Mouse (Mus musculus): ENCODE measurements around the gene Pck2.

Pck2 gene

DNA sequence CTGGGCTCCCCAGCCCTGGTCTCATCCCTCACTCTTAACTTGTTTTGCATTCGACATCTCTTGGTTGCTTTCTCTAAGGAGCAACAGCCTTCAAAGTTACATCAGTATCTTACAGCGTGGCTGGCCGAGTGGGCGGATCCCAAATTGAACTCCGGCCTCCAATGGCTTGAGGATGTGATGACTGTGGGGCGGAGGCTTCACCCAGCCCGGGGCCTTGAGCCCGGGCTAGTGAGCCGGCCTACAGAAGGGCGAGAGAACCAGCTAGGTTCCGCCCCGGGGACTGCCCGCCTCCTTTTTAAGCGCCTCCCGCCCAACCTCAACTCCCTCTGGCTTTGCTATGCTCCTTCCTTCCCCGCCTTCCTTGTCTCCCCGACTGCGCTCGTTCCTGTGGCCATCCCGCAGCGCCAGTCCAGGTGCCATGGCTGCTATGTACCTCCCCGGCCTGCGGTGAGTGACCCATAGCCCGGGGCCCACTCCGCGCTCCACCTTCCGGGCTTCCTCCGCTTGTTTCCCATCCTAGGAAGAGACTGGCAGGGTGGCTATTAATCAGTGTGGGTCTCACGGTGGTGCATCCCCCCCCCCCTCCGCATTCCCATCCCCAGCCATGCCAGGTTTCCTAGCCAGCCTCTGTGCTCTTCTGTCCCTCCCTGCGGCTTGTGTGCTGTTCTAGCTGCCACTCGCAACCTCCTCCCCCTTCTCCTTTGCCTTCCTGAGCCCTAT lies at the start of gene Pck2:
Gene Pck2 (plus strand): TSS at position 200 of the 720 bp plus-strand sequence.
- in situ Hi-C loops (cut with MboI), result no loop called here

DNA sequence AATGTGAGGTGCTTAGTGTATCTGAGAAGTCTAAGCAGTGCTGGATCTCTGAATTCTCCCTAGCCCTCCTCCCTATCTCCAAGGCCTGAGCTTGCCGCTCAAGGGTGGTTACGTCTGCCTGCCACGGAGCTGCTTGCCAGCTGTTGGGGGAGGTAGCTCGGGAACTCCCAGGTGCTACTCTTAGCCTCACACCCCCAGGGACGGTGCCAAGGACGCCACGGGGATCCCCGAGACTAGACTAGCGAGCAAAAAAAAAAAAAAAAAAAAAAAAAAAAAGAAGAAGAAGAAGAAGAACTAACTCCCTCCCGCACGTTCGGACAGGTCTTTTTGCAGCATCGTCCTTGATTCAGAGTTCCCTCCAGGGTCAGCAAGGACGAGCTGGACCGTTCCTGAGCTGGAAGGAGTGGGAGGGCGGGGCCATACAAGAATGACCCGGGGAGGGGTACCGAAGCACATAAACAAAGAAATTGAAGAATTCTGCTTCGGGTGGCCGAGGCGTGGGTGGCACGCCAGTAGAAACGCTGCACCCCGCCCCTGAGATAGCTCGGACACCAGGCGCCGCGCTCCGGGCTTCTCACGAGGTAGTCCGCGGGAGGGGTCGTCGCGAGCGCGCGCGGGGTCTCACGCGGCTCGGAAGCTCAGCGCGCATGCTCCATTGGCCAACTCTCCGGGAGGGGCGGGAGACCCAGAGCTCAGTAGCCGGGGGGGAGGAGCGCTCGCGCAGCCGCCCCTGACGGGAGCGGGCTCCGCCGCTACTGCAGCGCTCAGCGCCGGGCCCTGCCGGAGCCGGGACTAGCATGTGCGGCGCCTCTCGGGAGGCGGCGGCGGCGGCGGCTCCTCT lies 49.5 kb upstream of the Pck2 start, which contains the start of gene Carmil3:
Gene Carmil3 (plus strand): TSS at position 291 of the 841 bp plus-strand sequence.
- in situ Hi-C loops (cut with MboI), result no loop called here

DNA sequence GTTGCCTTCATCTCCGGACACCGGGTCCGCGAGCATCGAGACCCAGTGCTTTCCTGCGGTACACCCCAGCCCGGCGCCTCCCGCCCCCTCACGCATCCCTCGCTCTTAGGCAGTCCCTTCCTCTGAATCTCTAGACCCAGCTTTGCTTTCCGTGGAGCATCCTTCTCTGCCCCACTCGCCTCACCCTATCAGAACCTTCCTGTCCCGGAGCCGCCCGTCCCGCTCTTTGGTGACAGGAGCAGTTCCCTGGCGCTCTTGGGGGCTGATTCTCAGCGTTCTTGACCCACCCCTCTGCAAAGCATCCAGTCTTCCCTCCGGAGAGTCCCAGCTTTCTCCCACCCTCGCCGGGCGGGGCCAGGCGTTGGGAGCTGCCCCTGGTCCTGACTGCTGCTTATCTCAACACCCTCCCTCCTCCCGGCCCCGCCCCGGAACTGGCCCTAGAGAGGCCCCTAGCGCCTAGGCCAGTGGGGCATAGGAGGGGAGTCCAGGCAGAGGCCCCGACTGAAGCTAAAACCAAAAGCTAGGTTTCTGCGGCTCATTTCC lies 48.7 kb upstream of the Pck2 start:
- in situ Hi-C loops (cut with MboI), result no loop called here

DNA sequence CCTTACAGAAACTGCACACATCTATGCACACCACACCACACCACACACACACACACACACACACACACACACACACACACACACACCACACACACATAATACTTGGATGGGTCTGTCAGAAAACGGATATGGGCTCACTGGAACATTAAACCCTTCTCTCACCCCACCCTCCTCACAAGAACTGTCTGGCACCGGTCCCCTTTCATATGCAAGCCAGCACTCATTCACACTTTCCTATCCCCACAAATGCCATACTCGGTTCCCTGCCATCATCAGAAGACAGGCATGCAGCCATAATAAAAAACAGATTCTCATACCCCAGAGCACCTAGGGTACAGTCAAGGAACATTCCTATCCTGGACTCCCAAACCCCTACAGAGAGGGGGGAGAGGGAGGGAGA lies 48.0 kb upstream of the Pck2 start:
- in situ Hi-C loops (cut with MboI), result no loop called here

DNA sequence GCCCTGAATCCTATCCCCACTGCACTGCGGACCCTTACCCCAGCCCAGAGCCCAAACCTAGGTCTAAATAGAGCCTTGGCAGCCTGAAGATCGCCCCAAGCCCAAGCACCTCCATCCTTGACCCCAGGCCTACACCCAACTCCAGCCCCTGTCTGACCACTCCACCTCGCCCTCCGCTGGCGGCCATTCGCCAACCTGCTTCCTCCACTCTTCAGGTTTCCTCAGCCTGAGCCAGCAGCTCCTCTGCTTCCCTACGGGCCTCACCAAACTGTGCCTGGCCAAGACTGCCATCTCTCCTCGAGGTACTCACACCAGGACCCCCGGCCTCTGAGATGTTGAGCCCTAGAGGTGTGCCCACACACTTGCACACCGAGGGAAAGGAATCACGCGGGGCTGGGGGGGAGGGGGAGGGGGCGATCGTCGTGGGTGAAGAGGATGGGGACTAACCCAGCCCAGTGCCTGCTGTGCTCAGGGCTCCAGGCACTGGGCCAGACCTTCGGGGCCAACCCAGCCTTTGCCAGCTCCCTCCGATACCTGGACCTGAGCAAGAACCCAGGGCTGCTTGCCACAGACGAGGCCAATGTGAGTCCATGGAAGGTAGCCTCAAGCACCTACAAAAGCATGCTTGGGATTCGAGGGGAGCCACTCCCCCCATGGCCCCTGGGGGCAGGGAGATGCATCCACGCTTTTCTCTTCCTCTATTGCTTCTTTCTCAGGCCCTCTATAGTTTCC lies 44.4 kb upstream of the Pck2 start:
- in situ Hi-C loops (cut with MboI), result no loop called here

DNA sequence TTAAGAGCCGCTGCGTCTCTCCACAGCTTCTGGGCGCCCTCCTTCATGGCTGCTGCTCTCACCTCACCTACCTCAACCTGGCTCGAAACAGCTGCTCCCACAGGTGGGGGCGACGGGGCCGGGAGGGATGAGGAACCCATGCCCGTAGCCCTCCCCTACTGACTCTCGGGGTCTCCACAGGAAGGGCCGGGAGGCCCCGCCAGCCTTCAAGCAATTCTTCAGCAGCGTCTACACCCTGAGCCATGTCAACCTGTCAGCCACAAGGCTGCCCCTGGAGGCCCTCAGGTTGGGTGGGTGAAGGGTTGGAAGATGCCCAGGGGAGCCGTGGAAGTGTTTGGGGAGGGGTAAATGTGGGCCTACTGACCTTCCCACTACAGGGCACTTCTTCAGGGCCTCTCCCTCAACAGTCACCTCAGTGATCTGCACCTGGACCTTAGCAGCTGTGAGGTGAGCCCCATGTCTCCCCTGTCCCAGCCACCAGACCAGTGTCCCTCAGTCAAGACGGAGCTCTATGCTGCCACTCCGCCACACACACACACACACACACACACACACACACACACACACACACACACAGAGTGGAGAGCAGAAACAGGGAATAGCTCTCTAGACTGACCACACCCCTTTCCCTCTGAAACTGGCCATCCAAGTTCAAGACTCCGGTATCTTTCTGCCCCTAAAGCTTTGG lies 43.2 kb upstream of the Pck2 start:
- in situ Hi-C loops (cut with MboI), result no loop called here

DNA sequence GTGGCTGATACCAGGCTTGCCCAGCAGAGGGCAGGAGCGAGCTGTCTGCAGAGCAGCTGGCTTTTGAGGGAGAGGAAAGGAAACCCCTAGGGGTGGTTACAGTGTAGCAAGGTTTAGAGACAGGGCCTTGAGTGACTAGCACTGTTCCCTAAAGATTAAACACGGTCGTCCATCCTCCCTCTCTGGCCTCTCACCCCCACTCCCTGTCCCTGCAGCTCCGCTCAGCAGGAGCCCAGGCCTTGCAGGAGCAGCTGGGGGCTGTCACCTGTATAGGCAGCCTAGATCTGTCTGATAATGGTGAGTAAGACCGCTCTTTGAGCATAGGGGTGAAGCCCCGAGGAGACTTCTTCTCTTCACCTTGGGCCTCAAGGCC lies 42.6 kb upstream of the Pck2 start:
- in situ Hi-C loops (cut with MboI), result no loop called here

DNA sequence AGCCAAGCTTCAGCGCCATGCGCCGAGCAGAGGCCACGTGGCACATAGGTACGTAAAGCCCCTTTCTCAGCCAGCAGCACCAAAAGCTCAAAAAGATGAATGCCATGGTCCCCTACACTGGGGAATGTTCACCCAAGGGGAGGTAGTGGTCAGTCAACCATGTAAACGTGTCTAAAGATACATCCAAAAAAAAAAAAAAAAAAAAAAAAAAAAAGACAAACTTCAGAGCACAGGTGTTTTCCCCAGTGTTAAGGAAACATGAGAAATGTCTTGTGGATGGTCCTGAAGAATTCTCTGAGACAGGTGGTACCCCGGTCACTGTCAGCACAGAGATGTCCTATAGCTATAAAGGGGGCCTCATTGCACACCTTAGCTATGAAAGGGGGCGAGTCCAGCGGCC lies 34.5 kb upstream of the Pck2 start:
- in situ Hi-C loops (cut with MboI), result no loop called here

DNA sequence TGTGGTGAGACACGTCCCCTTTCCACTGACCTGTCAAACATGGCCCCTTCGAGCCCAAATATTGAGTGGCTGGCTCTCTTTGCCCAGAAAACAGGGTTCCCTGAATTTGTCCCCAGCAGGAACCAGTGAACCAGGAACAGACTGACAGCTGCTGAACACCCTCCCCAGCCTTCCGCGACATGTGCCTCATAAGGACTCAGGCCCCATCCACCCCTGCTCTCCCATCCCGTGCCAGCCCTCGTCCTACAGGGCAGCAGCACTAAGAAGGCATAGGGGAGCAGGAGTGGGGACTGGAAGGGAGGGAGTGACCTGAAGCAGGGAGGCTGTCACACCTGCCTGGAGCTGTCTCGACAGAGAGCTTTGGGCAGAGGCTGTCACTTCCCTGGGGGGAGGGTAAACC lies 32.3 kb upstream of the Pck2 start:
- in situ Hi-C loops (cut with MboI), result no loop called here

DNA sequence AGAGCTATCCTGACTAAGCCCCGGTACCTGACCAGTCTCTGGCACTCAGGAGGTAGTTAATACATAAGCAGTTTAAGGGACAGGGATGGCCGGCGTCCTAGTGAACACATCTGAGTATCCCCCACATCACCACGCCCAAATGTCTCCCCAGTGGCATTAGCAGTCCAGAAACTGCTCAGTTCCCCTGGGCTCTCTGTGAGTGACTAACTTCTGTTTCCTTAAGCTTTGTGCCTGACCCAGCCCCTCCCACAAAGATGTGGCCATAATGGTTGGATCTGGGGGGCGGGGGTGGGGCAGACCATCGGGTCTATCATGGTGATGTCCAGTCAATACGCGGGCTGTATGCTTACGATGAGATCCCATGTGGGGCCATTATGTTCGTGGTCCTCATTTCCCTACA lies 30.5 kb upstream of the Pck2 start:
- in situ Hi-C loops (cut with MboI), result no loop called here

DNA sequence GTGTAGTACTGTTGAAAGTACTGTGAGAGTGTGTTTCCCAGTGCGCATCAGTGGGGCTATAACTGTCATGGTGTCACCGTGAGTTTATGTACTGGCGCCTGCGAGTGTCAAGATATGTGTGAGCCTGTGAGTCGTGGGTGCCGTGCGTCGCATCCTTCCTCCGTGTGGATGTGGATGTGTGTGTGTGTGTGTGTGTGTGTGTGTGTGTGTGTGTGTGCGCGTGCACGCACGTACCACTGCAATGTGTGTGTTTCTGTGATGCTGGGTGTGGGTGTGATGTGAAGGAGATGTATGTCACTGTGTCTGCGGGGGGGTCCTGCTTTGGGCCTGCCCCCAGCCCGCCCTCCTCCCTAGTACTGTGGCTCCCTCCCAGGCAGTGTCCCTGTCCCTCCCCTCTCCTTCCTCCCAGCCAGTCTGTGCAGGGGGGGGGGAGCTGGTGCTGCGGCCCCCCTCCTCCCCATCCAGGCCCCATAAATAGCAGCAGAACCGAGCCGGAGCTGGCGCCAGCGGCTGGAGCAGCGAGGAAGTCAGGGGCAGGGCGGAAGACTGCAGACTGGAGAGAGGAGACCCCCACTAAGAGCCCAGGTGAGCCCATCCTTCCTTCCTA lies 29.8 kb upstream of the Pck2 start, which contains the start of gene Cpne6:
Gene Cpne6 (plus strand): TSS at position 321 of the 607 bp plus-strand sequence.
- in situ Hi-C loops (cut with MboI), result no loop called here

DNA sequence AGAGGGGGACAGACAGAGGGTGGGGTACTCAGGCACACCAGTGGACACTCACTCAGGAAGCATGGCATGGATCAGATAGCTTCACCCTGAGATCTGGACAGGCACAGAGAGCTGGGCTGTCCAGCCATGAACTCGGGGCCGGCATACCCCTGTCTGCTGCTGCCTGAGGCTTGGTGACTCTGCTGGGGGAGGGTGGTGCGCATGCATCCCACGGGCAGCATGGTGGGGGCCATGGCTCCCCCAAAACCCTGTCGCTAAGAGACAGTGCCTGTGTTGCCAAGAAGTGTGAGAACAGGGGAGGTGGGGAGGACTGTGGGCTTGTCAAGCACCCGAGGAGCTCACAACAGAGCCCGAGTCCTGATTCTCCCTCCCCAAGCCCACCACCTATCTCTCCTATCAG lies 29.0 kb upstream of the Pck2 start:
- in situ Hi-C loops (cut with MboI), result no loop called here

DNA sequence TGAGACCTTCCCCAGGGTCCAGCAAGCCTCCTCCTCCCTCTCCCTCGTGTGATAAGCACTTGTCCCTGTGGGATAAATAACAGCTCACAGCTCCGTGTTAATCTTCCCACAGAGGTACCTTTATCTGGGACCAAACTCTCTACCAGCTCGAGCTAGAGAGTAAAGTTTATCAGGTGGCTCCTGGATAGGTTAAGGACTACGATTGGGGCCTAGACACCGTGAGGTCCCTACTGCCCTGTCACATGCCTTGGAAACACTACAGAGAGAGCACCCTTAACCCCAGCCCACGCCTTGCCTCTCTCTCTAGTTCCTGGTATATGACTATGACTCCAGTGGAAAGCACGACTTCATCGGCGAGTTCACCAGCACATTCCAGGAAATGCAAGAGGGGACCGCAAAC lies 26.1 kb upstream of the Pck2 start:
- in situ Hi-C loops (cut with MboI), result no loop called here

DNA sequence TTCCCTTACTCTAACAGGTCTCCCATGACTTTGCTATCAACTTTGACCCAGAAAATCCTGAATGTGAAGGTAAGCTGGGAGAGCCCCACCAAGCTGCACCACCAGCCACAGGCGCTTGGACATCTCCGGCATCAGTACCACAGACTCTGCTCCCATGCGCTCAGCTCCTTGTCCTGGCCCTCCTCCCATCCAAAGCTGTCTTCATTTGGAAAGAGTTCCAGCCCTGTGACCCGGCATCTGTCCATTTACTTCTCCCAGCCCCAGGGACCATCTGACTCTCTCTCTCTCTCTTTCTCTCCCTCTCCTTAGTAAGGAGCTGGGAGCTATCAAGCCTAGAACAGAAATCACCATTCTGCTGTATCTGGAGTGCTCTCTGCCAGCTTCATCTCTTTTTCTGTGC lies 24.2 kb upstream of the Pck2 start:
- in situ Hi-C loops (cut with MboI), result no loop called here

DNA sequence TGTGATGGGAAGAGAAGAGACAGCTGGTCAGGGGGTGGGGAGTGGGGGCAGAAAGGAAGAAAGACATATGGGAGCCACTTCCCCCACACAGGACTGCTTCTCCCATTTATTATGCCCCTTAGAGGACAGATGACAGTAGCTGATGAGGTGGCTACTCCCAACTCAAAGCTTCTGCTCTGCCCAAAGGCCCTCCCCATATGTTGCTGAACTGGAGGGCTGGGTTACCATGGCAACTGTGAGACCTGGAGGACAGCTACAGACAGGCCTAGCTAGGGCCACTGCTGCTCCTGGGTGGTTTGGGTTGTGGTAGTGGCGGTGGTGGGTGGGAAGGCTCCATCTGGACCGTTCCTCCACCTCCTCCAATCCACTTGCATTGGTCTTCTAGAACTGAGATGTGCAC lies 21.2 kb upstream of the Pck2 start:
- in situ Hi-C loops (cut with MboI), result no loop called here

DNA sequence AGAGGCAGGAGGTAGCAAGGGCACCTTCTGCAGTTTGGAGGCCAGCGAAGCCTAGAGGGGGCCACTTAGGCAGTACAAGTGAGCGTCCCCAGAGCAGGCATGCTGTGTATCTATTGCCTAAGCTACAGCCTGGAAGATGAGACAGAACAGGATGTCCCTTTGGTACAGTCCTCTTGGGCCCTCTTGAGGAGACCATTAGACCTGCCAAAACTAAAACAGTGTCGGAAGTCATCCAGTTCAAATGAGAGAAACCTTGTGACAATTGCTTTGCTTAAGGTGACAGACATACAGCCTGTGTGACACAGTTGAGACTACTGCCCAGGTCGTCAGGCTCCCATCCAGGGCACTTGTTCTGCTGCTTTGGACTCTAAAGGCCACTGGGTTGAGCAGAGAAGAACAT lies 20.5 kb upstream of the Pck2 start:
- in situ Hi-C loops (cut with MboI), result no loop called here

DNA sequence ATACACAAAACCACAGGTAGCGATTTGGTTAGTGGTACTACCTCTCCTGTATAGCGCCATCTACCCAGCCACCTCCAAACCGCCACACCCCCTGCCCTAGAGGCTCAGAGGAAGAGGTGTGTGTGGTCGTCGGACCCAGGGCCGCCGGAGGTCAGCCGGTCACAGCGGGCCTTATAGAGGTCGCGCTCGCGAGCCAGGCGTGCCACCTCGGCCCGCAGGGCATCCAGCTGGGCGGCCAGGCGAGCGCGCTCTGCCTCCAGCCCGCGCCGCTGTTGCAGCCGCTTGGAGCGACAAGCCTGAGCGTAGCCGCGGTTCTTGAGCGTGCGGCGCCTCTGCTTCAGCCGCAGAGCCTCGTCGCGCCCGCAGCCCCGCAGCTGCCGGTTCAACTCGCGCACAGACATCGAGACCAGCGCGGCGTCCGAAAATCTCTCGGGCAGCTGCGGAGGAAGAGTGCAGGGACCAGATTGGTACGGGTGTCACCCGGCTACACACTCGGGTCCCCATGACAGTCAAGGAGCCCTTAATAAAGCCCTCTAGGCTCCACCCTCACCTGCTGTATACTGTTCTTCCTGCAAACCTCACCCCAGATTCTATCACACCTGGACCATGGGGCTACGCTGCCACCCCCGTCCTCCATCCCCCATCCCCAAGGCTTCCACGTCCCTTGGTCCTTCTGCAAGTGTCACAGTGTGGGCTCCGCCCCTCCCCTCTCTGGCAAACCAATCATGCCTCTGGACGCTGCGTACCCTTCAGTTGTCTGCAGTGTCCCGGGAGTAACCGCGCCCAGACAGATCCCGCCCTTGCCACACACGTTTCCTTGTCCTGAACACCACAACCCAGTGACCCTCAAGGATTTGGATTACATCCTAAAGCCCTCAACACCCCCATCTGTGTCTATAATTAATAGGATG lies 19.4 kb upstream of the Pck2 start:
- in situ Hi-C loops (cut with MboI), result no loop called here

DNA sequence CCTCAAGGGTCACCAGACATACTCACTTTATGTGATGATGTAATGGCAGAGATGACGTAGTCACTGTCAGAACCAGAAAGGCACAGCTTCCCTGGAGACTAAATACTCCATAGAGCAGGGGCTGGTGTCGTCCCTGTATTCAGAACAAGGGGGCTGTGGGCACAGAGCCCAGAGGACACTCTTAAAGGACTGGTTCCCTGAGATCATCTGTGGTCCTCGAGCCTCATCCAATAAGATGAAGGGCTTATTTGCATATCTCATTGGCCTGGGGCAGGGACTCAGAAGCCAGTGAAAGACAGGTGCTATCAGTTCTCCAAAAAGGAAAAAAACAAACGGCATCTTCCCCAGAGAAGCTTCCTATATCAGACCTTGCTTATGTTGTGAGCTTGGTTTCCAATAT lies 16.0 kb upstream of the Pck2 start:
- in situ Hi-C loops (cut with MboI), result no loop called here

DNA sequence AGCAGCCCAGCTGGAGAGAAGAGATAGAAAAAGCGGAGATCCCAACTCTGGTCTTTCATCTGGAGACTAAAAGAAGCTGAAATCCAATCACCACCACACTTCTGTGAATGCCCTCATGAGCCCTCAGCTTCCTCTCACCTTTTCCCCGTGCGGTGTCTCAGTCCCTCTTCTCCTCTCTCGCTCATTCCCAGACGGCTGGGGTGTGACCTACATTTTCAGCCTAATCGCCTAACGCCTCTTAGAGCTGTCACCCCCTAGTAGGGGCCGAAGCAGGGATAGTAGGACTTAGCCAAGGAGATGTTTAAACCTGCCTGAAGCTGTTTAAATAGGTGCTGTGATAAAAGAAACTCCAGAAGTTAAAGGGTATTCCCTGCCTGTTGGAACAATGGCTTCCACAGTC lies 15.3 kb upstream of the Pck2 start, which contains the start of gene Nrl:
Gene Nrl (minus strand): TSS at position 197 of the 400 bp plus-strand sequence.
- in situ Hi-C loops (cut with MboI), result no loop called here

DNA sequence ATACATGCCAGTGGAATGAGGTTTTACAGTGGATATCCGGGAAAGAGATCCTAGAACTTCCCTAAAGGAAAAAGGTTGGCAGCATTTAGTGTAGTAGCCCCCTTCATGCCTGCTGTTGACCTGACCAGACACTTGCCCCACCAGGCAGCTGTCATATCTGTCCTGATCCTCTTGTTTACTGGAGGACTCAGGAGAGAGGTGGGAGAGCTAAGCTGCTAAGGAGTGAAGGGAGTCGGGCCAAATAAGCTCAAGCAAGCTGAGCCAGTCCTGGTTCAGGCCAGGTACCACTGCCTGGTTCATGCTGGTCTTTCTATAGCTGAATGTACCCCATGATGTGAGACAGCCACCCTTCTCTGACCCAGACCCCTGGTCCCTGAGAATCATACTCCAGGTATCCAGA lies 13.4 kb upstream of the Pck2 start:
- in situ Hi-C loops (cut with MboI), result no loop called here

Measured in mature B cell (primary cell).